Mouse (Mus musculus): ENCODE measurements around the gene Cir1.

Cir1 gene

GRCm38 (mm10) chr2:73312152-73313116, at the start of gene Cir1, which contains the start of gene Scrn3:
Gene Cir1 (minus strand): TSS chr2:73312701.
Gene Scrn3 (plus strand): TSS chr2:73312601.
- DNase-seq (ENCODE audit: low spot score in 2 of 2): peak; percentile 87 to 97

GRCm38 (mm10) chr2:73360536-73360935, 48.0 kb upstream of the Cir1 start:
- no peak for DNase-seq (ENCODE audit: low spot score in 2 of 2)

GRCm38 (mm10) chr2:73359941-73360340, 47.4 kb upstream of the Cir1 start:
- DNase-seq (ENCODE audit: low spot score in 2 of 2): peak; percentile 60 to 77

- DNase-seq (ENCODE audit: low spot score in 2 of 2): no peak
Observed at GRCm38 (mm10) chr2:73357004-73357403, 44.5 kb upstream of the Cir1 start.

- DNase-seq (ENCODE audit: low spot score in 2 of 2): no peak
Observed at GRCm38 (mm10) chr2:73351927-73352374, 39.5 kb upstream of the Cir1 start.

GRCm38 (mm10) chr2:73351496-73351895, 39.0 kb upstream of the Cir1 start:
- no peak for DNase-seq (ENCODE audit: low spot score in 2 of 2)

GRCm38 (mm10) chr2:73348221-73348620, 35.7 kb upstream of the Cir1 start:
- no peak for DNase-seq (ENCODE audit: low spot score in 2 of 2)

GRCm38 (mm10) chr2:73347766-73348165, 35.3 kb upstream of the Cir1 start:
- no peak for DNase-seq (ENCODE audit: low spot score in 2 of 2)

GRCm38 (mm10) chr2:73347136-73347535, 34.6 kb upstream of the Cir1 start:
- no peak for DNase-seq (ENCODE audit: low spot score in 2 of 2)

- no peak for DNase-seq (ENCODE audit: low spot score in 2 of 2)
Observed at GRCm38 (mm10) chr2:73346345-73347086, 34.0 kb upstream of the Cir1 start.

GRCm38 (mm10) chr2:73345204-73345603, 32.7 kb upstream of the Cir1 start:
- no peak for DNase-seq (ENCODE audit: low spot score in 2 of 2)

- DNase-seq (ENCODE audit: low spot score in 2 of 2): no peak
Observed at GRCm38 (mm10) chr2:73343701-73344100, 31.2 kb upstream of the Cir1 start.

GRCm38 (mm10) chr2:73338415-73338814, 25.9 kb upstream of the Cir1 start:
- no peak for DNase-seq (ENCODE audit: low spot score in 2 of 2)

GRCm38 (mm10) chr2:73335949-73336348, 23.4 kb upstream of the Cir1 start:
- no peak for DNase-seq (ENCODE audit: low spot score in 2 of 2)

- no peak for DNase-seq (ENCODE audit: low spot score in 2 of 2)
Observed at GRCm38 (mm10) chr2:73325871-73326270, 13.4 kb upstream of the Cir1 start.

GRCm38 (mm10) chr2:73322991-73323390, 10.5 kb upstream of the Cir1 start:
- DNase-seq (ENCODE audit: low spot score in 2 of 2): no peak

- DNase-seq (ENCODE audit: low spot score in 2 of 2): no peak
Observed at GRCm38 (mm10) chr2:73319218-73319617, 6.7 kb upstream of the Cir1 start.

GRCm38 (mm10) chr2:73317426-73317825, 4.9 kb upstream of the Cir1 start:
- DNase-seq (ENCODE audit: low spot score in 2 of 2): no peak

GRCm38 (mm10) chr2:73314311-73314710, 1.8 kb upstream of the Cir1 start:
- no peak for DNase-seq (ENCODE audit: low spot score in 2 of 2)

GRCm38 (mm10) chr2:73313117-73313501, 608 bp upstream of the Cir1 start:
- peak; percentile 57 to 72 for DNase-seq (ENCODE audit: low spot score in 2 of 2)

- DNase-seq (ENCODE audit: low spot score in 2 of 2): no peak
Observed at GRCm38 (mm10) chr2:73306006-73306405, 6.5 kb downstream of the Cir1 start.

- DNase-seq (ENCODE audit: low spot score in 2 of 2): no peak
Observed at GRCm38 (mm10) chr2:73304506-73304905, 8.0 kb downstream of the Cir1 start.

- no peak for DNase-seq (ENCODE audit: low spot score in 2 of 2)
Observed at GRCm38 (mm10) chr2:73302722-73303121, 9.8 kb downstream of the Cir1 start.
